Mouse (Mus musculus) lung, adult 2 months (tissue): ENCODE results near the gene Hcfc1.

Experiments used
- CTCF ChIP-seq: fragments of 200-500 bp; IDR thresholded peaks from 2 replicates; pipeline ENCODE4 v1.5.1; 2011; ENCODE audit warnings: mild to moderate bottlenecking, low read length, control low read depth; ENCODE audit not compliant: insufficient read depth
- POLR2A ChIP-seq: fragments of 200-500 bp; IDR thresholded peaks from 2 replicates; pipeline ENCODE4 v1.6.1; 2011; ENCODE audit warnings: low read depth, mild to moderate bottlenecking, control low read depth, low read length, borderline replicate concordance; ENCODE audit errors: extremely low read depth

GRCm38 (mm10) chrX:73910049-73910448, 56.1 kb downstream of the Hcfc1 start:
- TF ChIP-seq POLR2A (no peak), CTCF (no peak)
